Mouse (Mus musculus): ENCODE data around the gene Rcn3.

GRCm38 (mm10) chr7:45106441-45106840 is 14.4 kb upstream of the Rcn3 start:
- TF ChIP-seq CTCF (IDR thresholded peaks at IDR 0.05; ENCODE audit: control insufficient read depth, insufficient read depth, insufficient read length) = no peak
- TF ChIP-seq MYOD1 (IDR thresholded peaks at IDR 0.05; ENCODE audit: control insufficient read depth, insufficient read length, low read depth) = no peak
